Comparison of ENCODE assay signal across 24 mouse cellular contexts in genomic region chr6:120343992-120344391, GRCm38 (mm10). TPM values are rescaled to one million over a fixed set of nuclear protein-coding genes. Genes with fewer than 3 reads are reported as not detected.
"Had no signal": no experiment of that assay in that cellular context is flagged by ENCODE, and none has a peak within 500 bp of the region (broad histone marks: within the 10 kb centered on the region; RNA-seq: fewer than 3 reads in every experiment).

No protein-coding gene starts in this region.

- H3K9me3 ChIP-seq: midbrain, embryonic 10.5 days; midbrain, embryonic 12.5 days; neural tube, embryonic 13.5 days; neural tube, embryonic 15.5 days had no signal

- H3K4me3 ChIP-seq: midbrain, embryonic 10.5 days; midbrain, embryonic 12.5 days; myocyte; neural tube, embryonic 13.5 days; neural tube, embryonic 15.5 days had no signal

- H3K4me2 ChIP-seq: lung, embryonic 14.5 days; midbrain, embryonic 12.5 days; neural tube, embryonic 13.5 days; neural tube, embryonic 15.5 days had no signal

- H3K27me3 ChIP-seq: midbrain, embryonic 12.5 days; neural tube, embryonic 13.5 days; neural tube, embryonic 15.5 days had no signal

- DNase-seq: lung, embryonic 14.5 days; lung, postnatal 10 days; lung, postnatal 4 days; midbrain, embryonic 14.5 days; retina, postnatal 1 day; right cerebral cortex, adult 18-20 months; right cerebral cortex, postnatal 25 days; right cerebral cortex, postnatal 4 days; spleen, adult 18-20 months; thymus, adult 18-20 months; thymus, postnatal 14 days; thymus, postnatal 36 days had no signal

- H3K27ac ChIP-seq: midbrain, embryonic 10.5 days; midbrain, embryonic 12.5 days; neural tube, embryonic 13.5 days; neural tube, embryonic 15.5 days had no signal

- ATAC-seq: midbrain, embryonic 16.5 days had no signal

- H3K9ac ChIP-seq: lung, embryonic 14.5 days; midbrain, embryonic 12.5 days; neural tube, embryonic 13.5 days; neural tube, embryonic 15.5 days had no signal

- H3K4me1 ChIP-seq: midbrain, embryonic 10.5 days; midbrain, embryonic 12.5 days; neural tube, embryonic 13.5 days; neural tube, embryonic 15.5 days had no signal

RNA-seq across cellular contexts. Expression of gene B4galnt3, which starts 49.6 kb away (rescaled TPM):
- total RNA-seq: megakaryocyte, adult 5-6 weeks; megakaryocyte-erythroid progenitor cell, adult 5-6 weeks had no signal
- polyA plus RNA-seq: midbrain, embryonic 14.5 days had no signal

RNA-seq across cellular contexts. Expression of gene D330020A13Rik, which starts 49.8 kb away (rescaled TPM):
- total RNA-seq: megakaryocyte, adult 5-6 weeks; megakaryocyte-erythroid progenitor cell, adult 5-6 weeks had no signal
- polyA plus RNA-seq: lung, embryonic 14.5 days; lung, embryonic 16.5 days; midbrain, embryonic 10.5 days; midbrain, embryonic 12.5 days; midbrain, embryonic 16.5 days; neural tube, embryonic 11.5 days; neural tube, embryonic 15.5 days; stomach, embryonic 14.5 days; stomach, embryonic 16.5 days had no signal
